Mouse (Mus musculus) kidney, adult 10 weeks (tissue): ENCODE results near the gene Cds2. TPM values are rescaled to one million over a fixed set of nuclear protein-coding genes. Genes with fewer than 3 reads are reported as not detected.

ENCODE experiments used
- polyA plus RNA-seq: library from polyadenylated mRNA; stranded (reverse); fragments of 350-450 nt; fragmentation: Illumina TruSeq; extraction: RNeasy Lipid Tissue Mini Kit (QIAGEN cat#74804); gene quantifications from one replicate; pipeline ENCODE4 v1.2.3, GENCODE M21; 2014; ENCODE audit warnings: low read depth, low replicate concordance

Cds2 gene
- 22.8 TPM for polyA plus RNA-seq

GRCm38 (mm10) chr2:132262879-132263398 is at the start of gene Cds2:
Gene Cds2 (plus strand): TSS chr2:132263148.

DNA sequence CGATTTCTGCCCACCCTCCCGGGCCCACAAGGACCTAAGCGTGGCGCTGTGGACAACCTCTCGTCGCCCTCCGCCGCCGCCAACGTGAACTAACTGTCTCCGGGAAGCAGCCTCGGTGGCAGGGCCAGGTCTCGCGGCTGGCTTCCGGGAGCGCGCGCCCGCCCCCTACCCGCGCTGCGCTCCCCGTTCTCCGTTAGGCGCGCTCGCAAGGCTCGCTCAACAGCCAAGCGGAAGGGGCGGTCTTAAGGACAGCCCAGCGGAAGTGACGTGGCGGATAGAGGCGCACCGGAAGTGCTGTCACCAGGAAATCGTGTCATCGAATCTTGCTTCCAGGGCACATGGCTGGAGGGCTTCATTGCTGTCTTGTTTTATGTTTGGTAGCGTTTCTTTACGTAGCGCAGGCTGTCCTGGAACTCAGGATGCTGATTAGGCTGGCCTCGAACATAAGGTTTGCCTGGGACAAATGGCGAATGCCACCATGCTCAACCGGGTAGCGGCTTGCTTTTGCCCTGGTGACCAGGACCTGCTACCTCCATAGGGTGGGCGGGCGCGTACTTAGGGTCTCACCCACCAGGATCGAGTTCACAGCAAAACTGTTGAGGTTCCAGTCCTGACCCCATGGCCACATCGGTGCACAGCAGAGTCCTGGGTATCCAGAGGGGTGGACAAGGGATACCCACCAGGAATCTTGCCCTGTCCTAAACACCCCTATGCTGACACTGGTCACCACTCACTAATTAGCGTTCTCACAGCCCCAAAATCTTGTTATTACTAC is 15.2 kb upstream of the Cds2 start, which contains the start of gene Tmem230:
Gene Tmem230, minus strand, starts transcription at position 269 of the 775 bp plus-strand sequence.

DNA sequence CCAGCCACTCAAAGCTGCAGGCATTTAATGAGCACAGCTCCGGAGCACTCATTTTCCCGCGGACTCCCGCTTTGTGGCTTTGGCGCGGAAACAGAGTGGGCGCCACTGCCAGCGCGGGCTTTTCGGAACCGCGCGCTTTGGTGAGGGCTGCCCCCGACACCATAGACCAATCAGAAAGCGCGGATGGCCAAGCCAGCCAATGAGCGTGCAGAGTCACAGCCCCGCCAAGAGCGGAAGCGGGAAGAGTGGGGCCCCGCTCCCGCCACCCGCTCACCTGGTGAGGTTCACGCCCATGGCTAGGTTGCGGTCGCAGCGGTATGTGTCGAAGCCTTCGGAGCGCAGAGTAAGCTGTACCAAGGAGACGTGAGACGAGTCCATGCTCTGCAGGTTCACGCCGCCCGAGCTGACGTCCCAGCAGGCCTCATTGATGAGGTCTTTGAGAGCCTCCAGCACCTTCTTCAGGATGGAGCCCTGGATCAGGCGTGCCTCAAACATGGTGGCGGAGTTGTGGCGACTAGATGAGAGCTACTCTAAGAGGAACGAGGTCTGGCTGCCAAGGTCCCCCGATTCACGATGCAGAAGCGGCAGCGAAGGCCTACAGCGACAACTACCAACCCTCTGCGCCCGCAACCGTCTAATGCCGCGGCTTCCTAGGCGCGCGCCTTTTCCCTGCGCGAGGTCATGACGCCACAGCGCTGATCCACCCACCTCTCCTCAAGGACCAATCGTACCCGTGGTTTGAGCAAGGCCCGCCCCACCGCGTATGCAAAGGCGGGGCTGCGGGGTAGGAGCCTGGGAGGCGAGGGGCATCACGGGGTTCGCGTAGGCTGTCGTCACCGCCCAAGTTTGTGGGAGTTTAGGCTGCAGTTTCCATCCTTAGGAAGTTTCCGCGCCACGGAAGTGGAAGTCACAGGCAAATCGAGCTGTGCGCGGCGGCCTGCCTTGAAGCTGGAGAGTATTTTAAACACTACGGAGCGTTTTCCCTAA is 10.1 kb upstream of the Cds2 start, which contains the start of gene Pcna:
Gene Pcna, minus strand, starts transcription at position 773 of the 987 bp plus-strand sequence.

Other genes with a start within 250 kb of the Cds2 start
- 1.3 TPM for gene Rassf2, start 232.9 kb upstream of the Cds2 start, polyA plus RNA-seq
- 12.1 TPM for gene Slc23a2, start 118.0 kb upstream of the Cds2 start, polyA plus RNA-seq
- gene Tmem230, start 15.3 kb upstream of the Cds2 start, polyA plus RNA-seq: 66.1 TPM
- gene Pcna, start 9.8 kb upstream of the Cds2 start, polyA plus RNA-seq: 136 TPM
- gene Prokr2, start 122.3 kb downstream of the Cds2 start, polyA plus RNA-seq: not detected